Mouse (Mus musculus) lung, postnatal 25 days (tissue): ENCODE data around the gene Pars2.

ENCODE experiments used
- DNase-seq: peaks from one replicate; pipeline ENCODE4 v3.0.0; 2022; ENCODE audit warnings: low spot score

Gene Pars2

GRCm38 (mm10) chr4:106650833-106651527 lies at the start of gene Pars2:
Pars2 (plus strand) TSS chr4:106651069.
- DNase-seq = peak; percentile 97

GRCm38 (mm10) chr4:106606639-106607554 lies 44.0 kb upstream of the Pars2 start:
- DNase-seq = no peak

GRCm38 (mm10) chr4:106607905-106608304 lies 43.0 kb upstream of the Pars2 start:
- DNase-seq = no peak

GRCm38 (mm10) chr4:106613105-106613504 lies 37.8 kb upstream of the Pars2 start:
- DNase-seq = no peak

- no peak for DNase-seq
Observed at GRCm38 (mm10) chr4:106613560-106613959, 37.3 kb upstream of the Pars2 start.

- DNase-seq = peak; percentile 38
Observed at GRCm38 (mm10) chr4:106614180-106614797, 36.6 kb upstream of the Pars2 start.

- DNase-seq = no peak
Observed at GRCm38 (mm10) chr4:106614881-106615280, 36.0 kb upstream of the Pars2 start.

- no peak for DNase-seq
Observed at GRCm38 (mm10) chr4:106615637-106616036, 35.2 kb upstream of the Pars2 start.

- DNase-seq = no peak
Observed at GRCm38 (mm10) chr4:106617056-106617455, 33.8 kb upstream of the Pars2 start, which contains the start of gene Lexm. Lexm (minus strand) TSS chr4:106617241.

- no peak for DNase-seq
Observed at GRCm38 (mm10) chr4:106618898-106619297, 32.0 kb upstream of the Pars2 start.

GRCm38 (mm10) chr4:106621428-106621827 lies 29.4 kb upstream of the Pars2 start:
- DNase-seq = no peak

- peak; percentile 83 for DNase-seq
Observed at GRCm38 (mm10) chr4:106622030-106622493, 28.8 kb upstream of the Pars2 start, which contains the start of gene Ttc22. Ttc22 (plus strand) TSS chr4:106622432.

- DNase-seq = no peak
Observed at GRCm38 (mm10) chr4:106622712-106623111, 28.2 kb upstream of the Pars2 start.

- peak; percentile 43 for DNase-seq
Observed at GRCm38 (mm10) chr4:106624271-106624670, 26.6 kb upstream of the Pars2 start.

- DNase-seq = no peak
Observed at GRCm38 (mm10) chr4:106627809-106628208, 23.1 kb upstream of the Pars2 start.

GRCm38 (mm10) chr4:106628650-106629360 lies 22.1 kb upstream of the Pars2 start:
- DNase-seq = peak; percentile 34

GRCm38 (mm10) chr4:106629374-106629773 lies 21.5 kb upstream of the Pars2 start:
- DNase-seq = no peak

GRCm38 (mm10) chr4:106630333-106631220 lies 20.3 kb upstream of the Pars2 start:
- DNase-seq = peak; percentile 44

- no peak for DNase-seq
Observed at GRCm38 (mm10) chr4:106632313-106632712, 18.6 kb upstream of the Pars2 start.

- DNase-seq = no peak
Observed at GRCm38 (mm10) chr4:106633281-106634085, 17.4 kb upstream of the Pars2 start.
